Mouse (Mus musculus) liver, postnatal 0 days (tissue): ENCODE measurements at regions not wholly inside any gene's neighbourhood (a gene's known extent, or its start where the extent isn't known, plus 50 kb on each side); places are given as distances from the start of the nearest gene placed in this dataset.

Source experiments
- ATAC-seq: fragments of 200-750 bp; cut with Nextera tagmentation; 2 replicates; pipeline ENCODE4 v1.8.0; 2017; ENCODE audit warnings: mild to moderate bottlenecking, moderate library complexity
- DNase-seq: peaks from one replicate; pipeline ENCODE4 v3.0.0-alpha.2; 2016
- H3K27ac ChIP-seq: fragments of 300-500 bp; sonication (generic); 2 replicates; pipeline ENCODE4 v1.5.1; 2014; ENCODE audit warnings: antibody characterized with exemption, moderate library complexity, mild to moderate bottlenecking, low read depth
- H3K27me3 ChIP-seq: fragments of 300-500 bp; sonication (generic); 2 replicates; pipeline ENCODE4 v1.6.1; 2014; ENCODE audit warnings: low read length, control low read depth, mixed read lengths; ENCODE audit not compliant: insufficient read depth
- H3K36me3 ChIP-seq: fragments of 300-500 bp; sonication (generic); replicated peaks from 2 replicates; pipeline ENCODE4 v1.6.1; 2014; ENCODE audit warnings: mild to moderate bottlenecking, control low read depth, low read length, moderate library complexity, mixed read lengths; ENCODE audit not compliant: insufficient read depth
- H3K4me1 ChIP-seq: fragments of 300-500 bp; sonication (generic); 2 replicates; pipeline ENCODE4 v1.6.1; 2014; ENCODE audit warnings: antibody characterized with exemption, mild to moderate bottlenecking, control low read depth; ENCODE audit not compliant: insufficient read depth
- H3K4me2 ChIP-seq: fragments of 300-500 bp; sonication (generic); 2 replicates; pipeline ENCODE4 v1.6.1; 2014; ENCODE audit warnings: low read depth, mild to moderate bottlenecking, low read length, moderate library complexity, mixed read lengths
- H3K4me3 ChIP-seq: fragments of 300-500 bp; sonication (generic); 2 replicates; pipeline ENCODE4 v1.5.1; 2014; ENCODE audit warnings: low read depth, low read length
- H3K9ac ChIP-seq: fragments of 300-500 bp; sonication (generic); replicated peaks from 2 replicates; pipeline ENCODE4 v1.6.1; 2014; ENCODE audit warnings: mild to moderate bottlenecking, moderate library complexity
- H3K9me3 ChIP-seq: fragments of 300-500 bp; sonication (generic); 2 replicates; pipeline ENCODE4 v1.6.1; 2016; ENCODE audit warnings: mild to moderate bottlenecking, control low read depth, low read length, mixed read lengths
- CTCF ChIP-seq: sonication (generic); IDR thresholded peaks from 2 replicates; pipeline ENCODE4 v1.5.1; 2016; ENCODE audit warnings: antibody characterized with exemption, low read depth
- EP300 ChIP-seq: IDR thresholded peaks from 2 replicates; pipeline ENCODE4 v1.6.1; 2016; ENCODE audit warnings: antibody characterized with exemption, low read depth, mild to moderate bottlenecking
- WGBS: fragments of 180-500 bp; shearing (Covaris S2); extraction: QIAGEN DNeasy Blood & Tissue Kit; methylation state at CpG from one replicate; pipeline ENCODE4 v1.1.7; 2014; ENCODE audit not compliant: insufficient replicate concordance; 5-methylcytosine and 5-hydroxymethylcytosine counted together

DNA sequence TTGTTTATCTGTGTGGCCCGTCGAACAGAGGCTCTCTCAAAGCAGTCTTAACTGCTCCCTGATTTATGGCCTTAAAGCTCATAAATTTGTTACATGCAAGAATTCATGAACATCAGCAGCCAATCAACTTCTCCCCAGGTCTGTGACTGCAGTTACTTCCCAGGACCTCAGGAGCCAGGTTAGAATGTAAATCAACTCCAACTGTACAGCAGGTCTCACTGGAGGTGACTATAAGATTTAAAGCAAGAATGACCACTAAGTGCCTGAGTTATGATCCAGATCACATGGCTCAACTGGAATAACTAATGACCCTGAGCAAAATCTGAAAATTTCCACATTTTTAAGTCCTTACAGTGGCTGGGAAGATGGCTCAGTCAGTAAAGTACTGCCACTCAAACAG lies 285.6 kb downstream of the Kcns3 start:
- Histone ChIP-seq H3K9ac (no peak overlapping the region), H3K27ac (no peak overlapping the region), H3K27me3 (no peaks in the 10 kb centered on the region), H3K4me1 (no peaks in the 10 kb centered on the region), H3K4me3 (no peak overlapping the region), H3K9me3 (no peaks in the 10 kb centered on the region), H3K36me3 (no peaks in the 10 kb centered on the region), H3K4me2 (no peak overlapping the region)
- no peak for TF ChIP-seq CTCF
- no peak for ATAC-seq
- WGBS, result 52% methylated on average over 2 of the region's 2 CpGs
- no peak for DNase-seq

DNA sequence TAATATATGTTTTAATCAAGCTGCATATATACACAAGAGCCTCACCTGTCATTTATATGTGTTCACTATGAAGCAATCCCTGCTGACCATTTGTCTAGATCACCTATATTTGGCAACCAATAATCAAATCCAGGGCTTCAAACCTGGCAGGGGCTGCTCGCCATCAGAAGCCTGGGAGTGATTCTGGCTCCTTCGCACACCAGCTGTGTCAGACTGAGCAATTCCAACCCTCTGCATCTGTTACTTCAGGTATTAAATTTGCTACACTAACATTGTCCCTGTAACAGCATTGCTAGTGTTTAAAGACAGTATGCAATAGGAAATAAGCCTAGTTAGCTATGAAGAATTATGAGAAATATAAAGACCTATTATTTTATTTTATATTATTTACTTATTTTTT lies 330.5 kb downstream of the Kcns3 start:
- H3K4me2 ChIP-seq, result no peak overlapping the region
- DNase-seq (no peak), ATAC-seq (no peak)
- TF ChIP-seq CTCF, result no peak
- no peak for TF ChIP-seq EP300
- no peaks in the 10 kb centered on the region for H3K9me3 ChIP-seq
- 84% methylated on average over 2 of the region's 2 CpGs for WGBS
- H3K27ac ChIP-seq, result no peak overlapping the region
- no peaks in the 10 kb centered on the region for H3K27me3 ChIP-seq
- no peak overlapping the region for H3K4me3 ChIP-seq
- no peaks in the 10 kb centered on the region for H3K4me1 ChIP-seq
- H3K9ac ChIP-seq, result no peak overlapping the region
- H3K36me3 ChIP-seq, result no peaks in the 10 kb centered on the region

DNA sequence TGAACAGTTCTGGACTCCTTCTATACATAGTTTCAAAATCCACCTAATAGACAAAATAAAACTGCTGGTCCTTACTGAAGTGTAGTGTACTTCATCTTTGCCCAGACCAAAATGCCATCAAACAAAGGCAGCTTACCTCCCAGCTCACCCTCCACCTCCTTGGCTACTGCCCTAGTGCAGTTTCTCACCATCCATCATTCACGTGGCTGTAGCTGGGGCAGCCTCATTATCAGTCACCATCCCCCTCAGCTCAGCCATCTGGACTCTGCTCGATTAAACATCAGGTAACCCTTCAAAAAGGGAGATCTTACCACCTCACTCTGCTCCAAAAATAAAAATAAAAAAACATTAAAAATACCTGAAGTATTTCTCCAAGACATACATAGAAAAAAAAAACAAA lies 332.8 kb downstream of the Kcns3 start:
- no peak overlapping the region for H3K4me3 ChIP-seq
- H3K27ac ChIP-seq, result no peak overlapping the region
- WGBS, result 22% methylated on average over 2 of the region's 2 CpGs
- H3K36me3 ChIP-seq, result no peaks in the 10 kb centered on the region
- TF ChIP-seq EP300 (no peak), CTCF (no peak)
- H3K4me2 ChIP-seq, result no peak overlapping the region
- no peaks in the 10 kb centered on the region for H3K9me3 ChIP-seq
- ATAC-seq (no peak), DNase-seq (no peak)
- no peaks in the 10 kb centered on the region for H3K4me1 ChIP-seq
- no peak overlapping the region for H3K9ac ChIP-seq
- H3K27me3 ChIP-seq, result no peaks in the 10 kb centered on the region

DNA sequence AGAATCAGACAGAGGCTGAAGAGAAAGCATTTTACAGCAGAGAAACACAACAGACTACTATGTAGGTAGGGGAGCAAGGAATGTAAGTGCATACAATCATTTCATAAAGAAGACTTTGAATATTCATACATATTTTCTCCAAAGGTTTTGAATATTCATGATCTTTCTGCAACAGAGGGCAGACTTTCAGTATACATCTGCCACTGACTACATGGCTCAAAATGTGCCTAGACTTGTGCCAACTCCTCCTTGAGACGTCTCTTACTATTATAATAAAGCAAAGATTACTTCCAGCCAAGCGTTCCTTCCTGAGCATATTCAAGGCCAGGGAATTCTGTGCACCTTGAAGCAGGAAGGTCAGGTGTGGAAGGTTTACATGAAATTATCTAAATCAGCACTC lies 333.3 kb downstream of the Kcns3 start:
- no peak overlapping the region for H3K4me2 ChIP-seq
- DNase-seq, result no peak
- H3K4me3 ChIP-seq, result no peak overlapping the region
- no peak overlapping the region for H3K9ac ChIP-seq
- ATAC-seq, result no peak
- TF ChIP-seq EP300 (no peak), CTCF (no peak)
- no peaks in the 10 kb centered on the region for H3K9me3 ChIP-seq
- WGBS, result 73% methylated on average over 2 of the region's 2 CpGs
- H3K27ac ChIP-seq, result no peak overlapping the region
- H3K36me3 ChIP-seq, result no peaks in the 10 kb centered on the region
- H3K4me1 ChIP-seq, result no peaks in the 10 kb centered on the region
- no peaks in the 10 kb centered on the region for H3K27me3 ChIP-seq

DNA sequence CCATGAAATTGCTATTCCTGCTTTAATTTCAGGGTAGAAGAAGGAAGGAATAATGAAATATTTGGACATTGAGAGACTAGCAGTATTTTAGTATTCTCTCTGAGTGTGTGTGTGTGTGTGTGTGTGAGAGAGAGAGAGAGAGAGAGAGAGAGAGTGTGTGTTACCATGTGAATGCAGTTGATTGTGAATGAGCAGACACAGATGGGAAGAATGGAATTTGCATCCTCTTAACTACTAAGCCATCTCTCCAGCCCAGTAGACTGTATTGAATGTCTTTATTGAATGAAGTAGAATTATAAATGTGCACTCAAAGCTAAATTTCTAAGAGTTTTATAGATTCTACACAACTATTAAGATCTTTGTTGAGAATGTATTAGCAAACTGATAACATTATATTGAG lies 340.3 kb downstream of the Kcns3 start:
- TF ChIP-seq EP300, result no peak
- TF ChIP-seq CTCF, result no peak
- H3K9ac ChIP-seq, result no peak overlapping the region
- H3K36me3 ChIP-seq, result no peaks in the 10 kb centered on the region
- ATAC-seq, result no peak
- H3K9me3 ChIP-seq, result no peaks in the 10 kb centered on the region
- no peak for DNase-seq
- no peak overlapping the region for H3K27ac ChIP-seq
- H3K4me2 ChIP-seq, result no peak overlapping the region
- no peaks in the 10 kb centered on the region for H3K27me3 ChIP-seq
- no peaks in the 10 kb centered on the region for H3K4me1 ChIP-seq
- H3K4me3 ChIP-seq, result no peak overlapping the region

DNA sequence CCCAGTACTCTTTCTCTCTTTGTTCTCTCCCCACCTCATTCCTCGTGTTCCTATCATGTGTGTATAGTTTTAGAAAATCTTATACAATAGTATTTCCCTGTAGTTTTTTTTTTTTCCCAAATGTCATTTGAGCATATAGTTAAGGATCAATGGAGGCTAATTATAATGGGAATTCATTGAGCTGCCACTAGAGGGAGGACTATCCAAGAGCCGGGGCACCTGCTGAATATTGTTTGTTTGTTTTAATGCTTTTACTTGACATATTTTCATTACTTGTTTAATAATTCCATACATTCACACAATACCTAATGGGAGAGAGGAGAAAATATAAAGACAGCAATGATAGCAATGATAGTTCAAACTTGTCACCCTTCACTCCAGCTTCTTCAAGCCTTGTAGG lies 346.4 kb downstream of the Kcns3 start:
- Histone ChIP-seq H3K36me3 (no peaks in the 10 kb centered on the region), H3K4me1 (no peaks in the 10 kb centered on the region), H3K4me3 (no peak overlapping the region), H3K9me3 (no peaks in the 10 kb centered on the region), H3K27me3 (no peaks in the 10 kb centered on the region), H3K27ac (no peak overlapping the region), H3K4me2 (no peak overlapping the region), H3K9ac (no peak overlapping the region)
- DNase-seq (no peak), ATAC-seq (no peak)
- WGBS, result 48% methylated on average over 2 of the region's 2 CpGs
- TF ChIP-seq CTCF (peak; percentile 41), EP300 (no peak)
